Mouse (Mus musculus): ENCODE measurements around the gene Flcn.

Gene Flcn

DNA sequence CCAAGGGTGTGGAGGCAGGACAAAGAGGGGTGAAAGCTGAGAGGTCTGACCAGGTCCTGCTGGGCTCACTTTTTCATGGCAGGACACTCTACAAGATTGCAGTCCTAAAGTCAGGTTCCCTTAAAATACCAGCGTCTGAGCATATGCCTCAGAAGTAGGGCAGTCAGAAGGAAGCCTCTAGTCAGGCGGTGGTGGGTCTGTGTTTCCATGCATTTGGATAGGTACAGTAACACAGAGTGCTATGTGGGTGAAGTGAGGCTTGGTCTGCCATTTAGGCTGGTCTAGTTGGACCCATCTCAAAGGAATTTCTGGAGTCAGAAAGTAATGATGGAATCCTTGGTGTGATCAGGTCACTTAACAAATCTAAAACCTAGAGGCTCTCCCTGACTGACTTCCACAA lies 40.5 kb downstream of the Flcn start:
- no peak for DNase-seq (ENCODE audit: low spot score)

DNA sequence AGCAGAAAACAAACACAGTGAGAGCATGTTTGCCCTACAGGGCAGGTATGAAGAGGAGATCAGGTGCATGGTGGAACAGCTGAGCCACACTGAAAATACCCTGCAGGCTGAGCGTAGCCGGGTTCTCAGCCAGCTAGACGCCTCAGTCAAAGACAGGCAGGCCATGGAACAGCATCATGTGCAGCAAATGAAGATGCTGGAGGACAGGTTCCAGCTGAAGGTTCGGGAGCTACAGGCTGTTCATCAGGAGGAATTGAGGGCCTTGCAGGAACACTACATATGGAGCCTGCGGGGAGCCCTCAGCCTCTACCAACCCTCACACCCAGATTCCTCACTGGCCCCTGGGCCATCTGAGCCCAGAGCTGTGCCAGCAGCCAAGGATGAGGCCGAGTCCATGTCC lies 49.0 kb downstream of the Flcn start:
- DNase-seq (ENCODE audit: low spot score), result no peak

DNA sequence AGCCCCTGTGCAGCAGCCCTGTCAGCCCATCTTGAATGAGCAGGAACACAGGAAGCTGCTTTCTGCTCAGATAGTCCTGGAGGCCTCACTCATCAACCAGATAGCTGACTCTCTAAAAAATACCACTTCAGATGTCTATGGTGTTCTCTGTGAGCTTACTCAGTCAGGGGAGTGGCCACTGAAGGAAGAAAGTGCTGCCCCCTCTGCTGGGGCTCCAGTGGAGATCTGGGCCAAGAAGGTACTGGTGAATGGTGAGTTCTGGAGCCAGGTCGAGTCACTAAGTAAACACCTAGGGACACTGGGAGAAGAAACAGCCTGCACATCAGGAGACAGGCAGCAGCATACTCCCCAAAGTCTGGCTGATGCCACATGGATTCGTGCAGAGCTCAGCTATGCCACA lies 50.2 kb downstream of the Flcn start:
- DNase-seq (ENCODE audit: low spot score), result no peak

DNA sequence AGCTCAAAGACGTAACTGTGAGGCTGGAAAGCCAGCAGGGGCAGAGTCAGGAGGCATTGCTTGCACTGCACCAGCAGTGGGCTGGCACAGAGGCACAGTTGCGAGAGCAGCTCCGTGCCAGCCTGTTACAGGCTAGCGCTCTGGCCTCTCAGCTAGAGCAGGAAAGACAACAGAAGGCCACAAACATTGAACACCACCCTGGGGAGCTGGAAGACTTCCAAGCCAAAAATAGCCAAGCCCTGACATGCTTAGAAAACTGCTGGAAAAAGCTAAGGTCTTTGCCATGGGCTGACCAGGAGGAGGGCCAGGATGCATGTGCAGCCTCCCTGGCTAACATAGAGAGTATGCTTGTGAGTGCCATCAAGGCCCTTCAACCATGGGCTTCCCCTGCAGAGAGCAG lies 50.6 kb downstream of the Flcn start:
- DNase-seq (ENCODE audit: low spot score), result peak; percentile 34

DNA sequence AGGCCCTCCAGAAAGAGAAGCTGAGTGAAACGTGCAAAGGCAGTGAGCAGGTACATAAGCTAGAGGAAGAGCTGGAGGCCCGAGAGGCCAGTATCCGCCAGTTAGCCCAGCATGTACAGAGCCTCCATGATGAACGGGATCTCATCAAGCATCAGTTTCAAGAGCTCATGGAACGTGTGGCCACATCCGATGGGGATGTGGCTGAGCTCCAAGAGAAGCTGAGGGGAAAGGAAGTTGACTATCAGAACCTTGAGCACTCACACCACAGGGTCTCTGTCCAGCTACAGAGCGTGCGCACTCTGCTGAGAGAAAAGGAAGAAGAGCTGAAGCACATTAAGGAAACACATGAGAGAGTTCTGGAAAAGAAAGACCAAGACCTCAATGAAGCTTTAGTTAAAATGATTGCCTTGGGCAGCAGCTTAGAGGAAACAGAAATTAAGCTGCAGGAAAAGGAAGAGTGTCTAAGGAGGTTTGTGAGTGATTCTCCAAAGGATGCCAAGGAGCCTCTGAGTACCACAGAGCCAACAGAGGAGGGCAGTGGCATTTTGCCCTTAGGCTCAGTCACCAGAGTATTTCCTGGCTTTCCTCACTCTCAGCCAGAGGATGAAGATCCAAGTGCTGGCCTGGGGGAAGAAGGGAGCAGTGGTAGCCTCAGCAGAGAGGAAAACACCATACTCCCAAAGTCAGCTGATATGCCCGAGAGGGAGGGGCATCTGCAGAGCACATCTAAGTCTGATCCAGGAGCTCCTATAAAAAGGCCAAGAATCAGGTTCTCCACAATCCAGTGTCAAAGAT lies 51.4 kb downstream of the Flcn start:
- DNase-seq (ENCODE audit: low spot score), result no peak

DNA sequence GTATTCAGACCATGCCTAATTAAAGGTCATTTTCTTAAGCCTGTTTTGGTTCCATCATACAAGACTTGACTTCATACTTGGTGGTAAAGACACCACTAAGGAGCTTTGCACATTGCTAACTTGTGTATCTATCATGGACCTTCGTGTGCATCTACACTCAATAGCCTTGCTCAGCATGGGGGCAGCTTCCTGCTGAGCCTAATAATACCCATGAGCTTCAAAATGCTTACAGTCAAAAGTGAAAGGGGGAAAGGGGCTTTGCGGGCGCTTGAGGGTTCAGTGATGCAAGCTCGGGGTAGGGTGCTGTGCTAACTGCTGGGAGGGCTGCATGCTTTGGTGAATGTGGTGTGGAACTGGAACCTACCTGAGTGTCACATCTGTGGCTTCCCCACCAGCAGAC lies 53.5 kb downstream of the Flcn start:
- no peak for DNase-seq (ENCODE audit: low spot score)

DNA sequence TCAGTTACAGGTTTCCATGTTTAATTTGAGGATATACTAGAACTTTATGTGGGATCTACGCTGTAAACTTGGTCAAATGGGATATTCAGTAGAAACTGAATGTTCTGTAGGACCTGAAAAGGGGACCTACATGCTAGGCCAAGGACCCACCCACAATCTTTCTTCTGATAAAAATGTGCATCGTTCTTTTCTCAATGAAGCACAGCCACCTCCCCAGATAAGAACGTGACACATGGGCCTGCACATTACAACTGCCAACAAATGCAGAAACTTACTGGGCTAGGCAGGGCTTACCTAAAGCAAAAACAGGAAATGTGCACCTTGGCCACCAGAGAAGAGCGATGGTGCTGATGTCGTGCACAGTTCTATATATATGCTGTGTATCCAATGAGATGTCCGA lies 55.3 kb downstream of the Flcn start:
- DNase-seq (ENCODE audit: low spot score), result no peak

DNA sequence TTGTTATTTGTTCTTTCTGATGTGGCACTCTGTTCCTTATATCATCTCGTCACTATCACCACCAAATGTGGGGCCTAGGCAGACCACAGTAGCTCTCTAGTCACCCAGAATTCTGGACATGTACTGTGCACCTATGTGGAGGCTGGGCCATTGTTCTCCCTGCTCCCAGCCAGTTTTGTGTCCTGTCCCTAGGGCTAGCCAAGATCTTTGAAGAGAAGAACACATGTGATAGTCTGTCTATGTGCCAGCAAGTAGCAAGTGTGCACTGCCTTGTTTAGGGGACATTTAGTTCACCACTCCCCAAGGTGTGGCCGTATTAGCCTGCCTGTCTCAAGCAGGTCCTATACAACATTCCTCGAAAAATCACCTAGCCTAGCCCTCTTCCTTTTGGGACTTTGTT lies 60.8 kb downstream of the Flcn start:
- no peak for DNase-seq (ENCODE audit: low spot score)

DNA sequence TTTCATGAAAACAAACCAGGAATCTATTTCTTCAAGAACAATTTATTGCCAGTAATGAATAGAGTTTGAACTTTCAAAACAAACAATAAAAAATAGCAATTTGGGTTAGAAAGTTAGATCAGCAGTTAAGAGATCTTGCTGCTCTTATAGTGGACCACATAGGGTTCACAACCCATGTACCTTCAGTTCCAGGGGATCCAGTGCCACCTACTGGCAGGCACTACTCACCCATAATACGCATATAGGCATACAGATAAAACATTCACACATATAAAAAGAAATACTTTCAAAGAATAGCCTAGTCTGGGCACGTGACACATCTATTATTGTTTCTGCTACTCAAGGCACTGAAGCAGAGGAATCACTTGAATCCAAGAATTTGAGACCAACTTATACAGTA lies 63.2 kb downstream of the Flcn start:
- no peak for DNase-seq (ENCODE audit: low spot score)

DNA sequence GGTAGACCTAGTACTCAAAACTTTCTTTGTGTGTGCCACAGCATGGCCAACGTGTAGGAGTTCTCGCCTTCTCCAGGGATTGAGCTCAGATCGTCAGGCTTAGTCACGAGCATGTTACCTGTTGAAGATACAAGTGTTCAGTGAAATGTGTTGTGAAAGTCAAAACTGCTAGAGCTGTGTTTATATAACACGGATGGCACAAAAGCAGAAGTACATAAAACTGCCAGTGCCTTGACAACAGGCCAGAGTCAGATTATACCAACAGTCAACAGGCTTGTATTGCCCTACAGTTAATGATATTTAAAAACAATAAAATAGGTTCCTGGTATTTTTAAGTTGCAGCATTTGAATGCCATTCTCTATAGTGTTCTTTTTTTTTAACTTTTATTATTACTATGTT lies 64.0 kb downstream of the Flcn start:
- no peak for DNase-seq (ENCODE audit: low spot score)

DNA sequence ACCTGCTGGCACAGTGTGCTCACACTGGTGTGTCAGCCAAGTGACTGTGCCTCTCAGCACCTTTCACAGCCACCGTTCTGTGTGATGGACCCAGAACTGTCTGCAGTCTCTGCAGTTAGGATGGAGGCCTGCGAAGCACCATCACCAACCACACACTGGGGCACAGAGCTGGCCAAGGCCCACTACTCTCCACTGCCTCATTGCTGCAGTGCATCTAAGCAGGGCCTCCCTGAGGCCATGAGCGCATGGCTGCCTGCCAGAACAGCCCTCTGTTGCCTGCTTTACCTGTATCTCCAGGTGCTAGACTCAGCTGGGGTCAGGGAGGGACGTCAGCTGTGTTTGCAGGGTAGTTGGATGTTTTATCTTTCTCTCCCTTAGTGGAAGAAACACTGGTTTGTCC lies 65.4 kb downstream of the Flcn start:
- DNase-seq (ENCODE audit: low spot score), result no peak

DNA sequence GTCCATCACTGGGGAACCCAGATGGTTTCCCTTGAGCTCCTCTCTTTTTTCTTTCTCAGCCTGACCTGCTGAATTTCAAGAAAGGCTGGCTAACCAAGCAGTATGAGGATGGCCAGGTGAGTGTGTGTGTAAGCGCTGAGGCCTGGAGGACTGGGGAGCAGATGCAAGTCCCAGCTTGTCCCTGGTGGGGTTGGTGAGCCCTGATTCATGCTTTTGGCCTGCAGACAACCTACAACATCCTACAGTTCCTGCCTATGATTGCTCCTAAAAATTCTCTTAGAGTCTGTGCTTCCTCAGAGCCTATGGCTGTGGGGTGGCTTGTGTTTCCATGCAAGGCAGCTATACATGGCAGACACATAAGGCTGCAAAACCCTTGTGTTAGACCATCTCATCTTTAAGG lies 66.1 kb downstream of the Flcn start:
- no peak for DNase-seq (ENCODE audit: low spot score)

DNA sequence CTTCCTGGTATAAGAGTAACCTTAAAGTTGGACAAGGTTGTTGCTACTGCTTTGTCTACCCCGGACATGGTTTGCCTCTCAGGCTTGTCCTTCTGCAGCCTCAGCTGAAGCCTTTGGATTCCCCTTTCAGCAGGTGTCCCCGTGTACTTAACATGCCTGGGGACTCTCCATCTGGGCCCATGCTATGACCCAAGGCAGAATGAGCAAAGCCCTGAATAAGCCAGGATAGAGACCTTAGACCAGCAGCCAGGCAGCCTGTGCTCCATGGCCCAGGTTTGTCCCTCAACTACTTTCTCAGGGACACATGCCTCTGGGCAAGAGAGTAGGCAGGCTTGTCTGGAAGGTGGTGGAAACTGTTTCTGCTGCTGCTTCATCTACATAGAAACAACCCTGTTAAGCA lies 66.5 kb downstream of the Flcn start:
- DNase-seq (ENCODE audit: low spot score), result no peak

DNA sequence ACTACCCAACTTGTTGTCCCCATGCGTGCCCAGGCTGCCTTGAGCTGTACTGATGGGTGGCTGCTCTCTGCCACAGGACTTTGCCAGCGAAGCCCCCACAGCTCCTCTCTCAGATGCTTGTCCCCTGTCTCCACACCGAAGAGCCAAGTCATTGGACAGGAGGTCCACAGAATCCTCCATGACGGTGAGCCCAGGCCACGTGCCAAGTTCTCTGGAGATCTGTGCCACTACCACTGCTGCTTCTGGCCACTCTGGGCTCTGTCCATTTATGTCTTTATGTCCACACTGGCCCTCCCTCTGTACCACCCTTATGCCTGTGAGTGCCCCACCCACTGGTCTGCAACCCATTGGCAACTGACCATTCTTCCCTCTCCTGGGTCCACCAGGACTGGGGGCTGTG lies 67.9 kb downstream of the Flcn start:
- no peak for DNase-seq (ENCODE audit: low spot score)
